Mouse (Mus musculus): ENCODE measurements around the gene Ehbp1. TPM values are rescaled to one million over a fixed set of nuclear protein-coding genes. Genes with fewer than 3 reads are reported as not detected.

Gene Ehbp1
- polyA plus RNA-seq, 1 experiment from 2014 or later: 12.6 TPM

- 50% methylated on average over 2 of the region's 2 CpGs for WGBS
- Histone ChIP-seq H3K36me3 (no peaks in the 10 kb centered on the region), H3K9ac (no peak overlapping the region), H3K4me3 (no peak overlapping the region), H3K9me3 (no peaks in the 10 kb centered on the region), H3K4me2 (replicated peaks) (no peak overlapping the region), H3K27ac (no peak overlapping the region), H3K27me3 (no peaks in the 10 kb centered on the region), H3K4me1 (no peaks in the 10 kb centered on the region)
- ATAC-seq (ENCODE audit: insufficient number of reproducible peaks, insufficient read depth, low FRiP score, low TSS enrichment): no peak
Measured at GRCm38 (mm10) chr11:22225619-22226018, 116.5 kb downstream of the Ehbp1 start.

- Histone ChIP-seq H3K9me3 (no peaks in the 10 kb centered on the region), H3K27me3 (no peaks in the 10 kb centered on the region), H3K27ac (no peak overlapping the region), H3K9ac (no peak overlapping the region), H3K4me1 (no peaks in the 10 kb centered on the region), H3K36me3 (no peaks in the 10 kb centered on the region), H3K4me3 (no peak overlapping the region), H3K4me2 (replicated peaks) (no peak overlapping the region)
- ATAC-seq (ENCODE audit: insufficient number of reproducible peaks, insufficient read depth, low FRiP score, low TSS enrichment): no peak
- WGBS: 59% methylated on average over 2 of the region's 2 CpGs
Measured at GRCm38 (mm10) chr11:22218222-22218621, 123.9 kb downstream of the Ehbp1 start.

GRCm38 (mm10) chr11:22216941-22217340 lies 125.2 kb downstream of the Ehbp1 start:
- no peak overlapping the region for H3K4me3 ChIP-seq
- no peaks in the 10 kb centered on the region for H3K27me3 ChIP-seq
- no peaks in the 10 kb centered on the region for H3K4me1 ChIP-seq
- H3K9me3 ChIP-seq: no peaks in the 10 kb centered on the region
- H3K36me3 ChIP-seq: no peaks in the 10 kb centered on the region
- no peak overlapping the region for H3K27ac ChIP-seq
- H3K4me2 ChIP-seq (replicated peaks): no peak overlapping the region
- ATAC-seq (ENCODE audit: insufficient number of reproducible peaks, insufficient read depth, low FRiP score, low TSS enrichment): no peak
- WGBS: 62% methylated on average over 7 of the region's 7 CpGs
- no peak overlapping the region for H3K9ac ChIP-seq

GRCm38 (mm10) chr11:22206611-22207010 lies 135.5 kb downstream of the Ehbp1 start:
- 47% methylated on average over 1 of the region's 1 CpGs for WGBS
- H3K27ac ChIP-seq: no peak overlapping the region
- no peak overlapping the region for H3K4me3 ChIP-seq
- no peak overlapping the region for H3K9ac ChIP-seq
- H3K9me3 ChIP-seq: no peaks in the 10 kb centered on the region
- no peak for ATAC-seq (ENCODE audit: insufficient number of reproducible peaks, insufficient read depth, low FRiP score, low TSS enrichment)
- H3K27me3 ChIP-seq: no peaks in the 10 kb centered on the region
- H3K4me1 ChIP-seq: no peaks in the 10 kb centered on the region
- H3K36me3 ChIP-seq: no peaks in the 10 kb centered on the region
- H3K4me2 ChIP-seq (replicated peaks): no peak overlapping the region

GRCm38 (mm10) chr11:22206191-22206590 lies 135.9 kb downstream of the Ehbp1 start:
- 68% methylated on average over 2 of the region's 2 CpGs for WGBS
- Histone ChIP-seq H3K36me3 (no peaks in the 10 kb centered on the region), H3K27ac (no peak overlapping the region), H3K4me2 (replicated peaks) (no peak overlapping the region), H3K9me3 (no peaks in the 10 kb centered on the region), H3K4me3 (no peak overlapping the region), H3K27me3 (no peaks in the 10 kb centered on the region), H3K9ac (no peak overlapping the region), H3K4me1 (no peaks in the 10 kb centered on the region)
- ATAC-seq (ENCODE audit: insufficient number of reproducible peaks, insufficient read depth, low FRiP score, low TSS enrichment): no peak

- WGBS: 85% methylated on average over 5 of the region's 5 CpGs
- Histone ChIP-seq H3K27ac (no peak overlapping the region), H3K27me3 (no peaks in the 10 kb centered on the region), H3K9me3 (no peaks in the 10 kb centered on the region), H3K4me2 (replicated peaks) (no peak overlapping the region), H3K4me3 (no peak overlapping the region), H3K36me3 (no peaks in the 10 kb centered on the region), H3K4me1 (0 out of 2 replicates have a peak, but pooled peaks cover 7% of the 10 kb centered on the region), H3K9ac (no peak overlapping the region)
- ATAC-seq (ENCODE audit: insufficient number of reproducible peaks, insufficient read depth, low FRiP score, low TSS enrichment): no peak
Measured at GRCm38 (mm10) chr11:22203413-22203812, 138.7 kb downstream of the Ehbp1 start.

- Histone ChIP-seq H3K4me1 (0 out of 2 replicates have a peak, but pooled peaks cover 7% of the 10 kb centered on the region), H3K9ac (no peak overlapping the region), H3K4me2 (replicated peaks) (no peak overlapping the region), H3K27me3 (no peaks in the 10 kb centered on the region), H3K9me3 (no peaks in the 10 kb centered on the region), H3K4me3 (no peak overlapping the region), H3K27ac (no peak overlapping the region), H3K36me3 (no peaks in the 10 kb centered on the region)
- no peak for ATAC-seq (ENCODE audit: insufficient number of reproducible peaks, insufficient read depth, low FRiP score, low TSS enrichment)
- WGBS: 76% methylated on average over 8 of the region's 8 CpGs
Measured at GRCm38 (mm10) chr11:22201125-22201524, 141.0 kb downstream of the Ehbp1 start.

GRCm38 (mm10) chr11:22199881-22200280 lies 142.2 kb downstream of the Ehbp1 start:
- Histone ChIP-seq H3K9ac (no peak overlapping the region), H3K4me3 (no peak overlapping the region), H3K27ac (no peak overlapping the region), H3K27me3 (no peaks in the 10 kb centered on the region), H3K9me3 (no peaks in the 10 kb centered on the region), H3K36me3 (no peaks in the 10 kb centered on the region), H3K4me2 (replicated peaks) (no peak overlapping the region), H3K4me1 (0 out of 2 replicates have a peak, but pooled peaks cover 7% of the 10 kb centered on the region)
- 42% methylated on average over 3 of the region's 3 CpGs for WGBS
- no peak for ATAC-seq (ENCODE audit: insufficient number of reproducible peaks, insufficient read depth, low FRiP score, low TSS enrichment)

GRCm38 (mm10) chr11:22198406-22198805 lies 143.7 kb downstream of the Ehbp1 start:
- WGBS: 51% methylated on average over 6 of the region's 6 CpGs
- H3K9ac ChIP-seq: no peak overlapping the region
- no peak for ATAC-seq (ENCODE audit: insufficient number of reproducible peaks, insufficient read depth, low FRiP score, low TSS enrichment)
- no peaks in the 10 kb centered on the region for H3K27me3 ChIP-seq
- no peak overlapping the region for H3K27ac ChIP-seq
- H3K9me3 ChIP-seq: no peaks in the 10 kb centered on the region
- H3K4me3 ChIP-seq: no peak overlapping the region
- H3K4me1 ChIP-seq: 0 out of 2 replicates have a peak, but pooled peaks cover 7% of the 10 kb centered on the region
- no peaks in the 10 kb centered on the region for H3K36me3 ChIP-seq
- H3K4me2 ChIP-seq (replicated peaks): no peak overlapping the region

GRCm38 (mm10) chr11:22197935-22198334 lies 144.2 kb downstream of the Ehbp1 start:
- Histone ChIP-seq H3K27ac (no peak overlapping the region), H3K27me3 (no peaks in the 10 kb centered on the region), H3K4me3 (no peak overlapping the region), H3K9ac (no peak overlapping the region), H3K9me3 (no peaks in the 10 kb centered on the region), H3K4me2 (replicated peaks) (no peak overlapping the region), H3K36me3 (no peaks in the 10 kb centered on the region), H3K4me1 (0 out of 2 replicates have a peak, but pooled peaks cover 7% of the 10 kb centered on the region)
- 67% methylated on average over 6 of the region's 6 CpGs for WGBS
- ATAC-seq (ENCODE audit: insufficient number of reproducible peaks, insufficient read depth, low FRiP score, low TSS enrichment): no peak

- no peak for ATAC-seq (ENCODE audit: insufficient number of reproducible peaks, insufficient read depth, low FRiP score, low TSS enrichment)
- Histone ChIP-seq H3K36me3 (no peaks in the 10 kb centered on the region), H3K4me3 (no peak overlapping the region), H3K4me2 (replicated peaks) (no peak overlapping the region), H3K27me3 (no peaks in the 10 kb centered on the region), H3K9me3 (no peaks in the 10 kb centered on the region), H3K27ac (no peak overlapping the region), H3K9ac (no peak overlapping the region), H3K4me1 (0 out of 2 replicates have a peak, but pooled peaks cover 7% of the 10 kb centered on the region)
- WGBS: 66% methylated on average over 4 of the region's 4 CpGs
Measured at GRCm38 (mm10) chr11:22196776-22197175, 145.3 kb downstream of the Ehbp1 start.

- WGBS: 67% methylated on average over 3 of the region's 3 CpGs
- no peaks in the 10 kb centered on the region for H3K27me3 ChIP-seq
- no peaks in the 10 kb centered on the region for H3K9me3 ChIP-seq
- H3K36me3 ChIP-seq: no peaks in the 10 kb centered on the region
- ATAC-seq (ENCODE audit: insufficient number of reproducible peaks, insufficient read depth, low FRiP score, low TSS enrichment): no peak
- no peak overlapping the region for H3K9ac ChIP-seq
- 0 out of 2 replicates have a peak, but pooled peaks cover 6% of the 10 kb centered on the region for H3K4me1 ChIP-seq
- no peak overlapping the region for H3K27ac ChIP-seq
- H3K4me3 ChIP-seq: no peak overlapping the region
- H3K4me2 ChIP-seq (replicated peaks): no peak overlapping the region
Measured at GRCm38 (mm10) chr11:22194607-22195006, 147.5 kb downstream of the Ehbp1 start.

GRCm38 (mm10) chr11:22190576-22190975 lies 151.5 kb downstream of the Ehbp1 start:
- H3K4me3 ChIP-seq: no peak overlapping the region
- no peak overlapping the region for H3K4me2 ChIP-seq (replicated peaks)
- no peak overlapping the region for H3K27ac ChIP-seq
- no peaks in the 10 kb centered on the region for H3K36me3 ChIP-seq
- H3K27me3 ChIP-seq: no peaks in the 10 kb centered on the region
- WGBS: 67% methylated on average over 3 of the region's 3 CpGs
- no peak overlapping the region for H3K9ac ChIP-seq
- no peaks in the 10 kb centered on the region for H3K4me1 ChIP-seq
- no peak for ATAC-seq (ENCODE audit: insufficient number of reproducible peaks, insufficient read depth, low FRiP score, low TSS enrichment)
- H3K9me3 ChIP-seq: no peaks in the 10 kb centered on the region
